Comparison of ENCODE assay signal across 10 mouse cellular contexts in the genomic region with DNA sequence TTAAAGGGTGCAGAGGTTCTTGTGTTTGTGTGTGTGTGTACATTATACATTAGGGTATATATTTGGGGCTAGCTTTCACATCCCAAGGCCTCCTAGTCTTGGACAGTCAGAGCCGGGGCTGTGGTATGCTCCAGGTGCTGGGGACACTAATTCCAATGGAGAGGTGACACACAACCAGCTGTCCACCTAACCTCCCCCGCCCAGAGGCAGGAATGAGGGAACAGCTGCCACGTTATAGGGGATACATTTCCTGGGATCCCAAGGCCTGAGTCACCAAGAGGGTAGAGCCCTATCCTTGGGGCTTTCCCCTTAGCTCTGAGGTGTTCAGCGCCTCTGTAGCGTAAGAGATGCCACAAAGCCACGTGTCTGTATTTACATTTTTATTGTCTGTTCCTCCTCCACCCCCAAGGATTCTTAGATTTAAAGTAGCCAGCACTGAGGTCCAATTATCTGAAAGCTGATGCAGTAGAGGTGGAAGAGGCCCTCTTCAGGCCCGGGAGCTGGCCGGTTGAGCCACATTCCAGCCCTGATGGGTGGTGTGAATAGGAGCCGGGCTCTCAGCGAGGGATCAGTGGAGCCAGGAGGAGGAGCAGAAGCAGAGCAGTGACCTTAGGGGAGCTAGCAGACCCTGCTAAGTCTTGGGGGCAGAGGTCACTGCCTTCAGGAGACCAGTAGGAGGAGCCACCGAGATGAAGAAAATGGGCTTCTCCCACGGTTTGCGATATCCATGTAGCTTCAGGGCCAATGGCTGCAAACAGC. TPM values are rescaled to one million over a fixed set of nuclear protein-coding genes. Genes with fewer than 3 reads are reported as not detected.
A peak's percentile ranks its signal among the peaks of the same experiment; 100 is the strongest.
DNase-seq lines count a peak whose midpoint lies in the region; ATAC-seq lines count a peak whose summit lies in the region.
"Had no signal": no experiment of that assay in that cellular context is flagged by ENCODE, and none has a peak within 500 bp of the region (broad histone marks: within the 10 kb centered on the region; RNA-seq: fewer than 3 reads in every experiment).

No protein-coding gene starts in this region.

- H3K27me3 ChIP-seq in hindbrain, embryonic 10.5 days (ENCODE audit: insufficient read depth, poor library complexity, severe bottlenecking): peaks cover 42% of the 10 kb centered on the region
- H3K27me3 ChIP-seq in hindbrain, embryonic 16.5 days (replicated peaks; ENCODE audit: control insufficient read depth, insufficient read depth, low read length): peaks cover 10% of the 10 kb centered on the region
- H3K27me3 ChIP-seq in embryonic facial prominence, embryonic 13.5 days: peaks cover 36% of the 10 kb centered on the region
- H3K27me3 ChIP-seq in limb, embryonic 12.5 days: peaks cover 38% of the 10 kb centered on the region
- peaks cover 18% of the 10 kb centered on the region for H3K27me3 ChIP-seq in neural tube, embryonic 11.5 days (ENCODE audit: control insufficient read depth, insufficient read depth, low read length)

- ATAC-seq in hindbrain, embryonic 16.5 days: no peak
- ATAC-seq in embryonic facial prominence, embryonic 13.5 days (ENCODE audit: insufficient number of reproducible peaks, insufficient read depth, low FRiP score, low TSS enrichment, low read depth): no peak
- ATAC-seq in limb, embryonic 12.5 days (ENCODE audit: insufficient number of reproducible peaks, insufficient read depth, low FRiP score, low TSS enrichment, low read depth): no peak
- no peak for ATAC-seq in neural tube, embryonic 11.5 days (ENCODE audit: insufficient read depth, low FRiP score, low TSS enrichment)

- H3K9me3 ChIP-seq in hindbrain, embryonic 10.5 days: no peaks in the 10 kb centered on the region
- no peaks in the 10 kb centered on the region for H3K9me3 ChIP-seq in hindbrain, embryonic 16.5 days (ENCODE audit: control insufficient read depth, low read length)
- no peaks in the 10 kb centered on the region for H3K9me3 ChIP-seq in embryonic facial prominence, embryonic 13.5 days
- H3K9me3 ChIP-seq in limb, embryonic 12.5 days: no peaks in the 10 kb centered on the region
- H3K9me3 ChIP-seq in neural tube, embryonic 11.5 days (ENCODE audit: control insufficient read depth, low read length): no peaks in the 10 kb centered on the region
- H3K9me3 ChIP-seq: heart, embryonic 15.5 days had no signal

- no peak overlapping the region for H3K4me2 ChIP-seq in hindbrain, embryonic 16.5 days (ENCODE audit: low read length)
- H3K4me2 ChIP-seq in embryonic facial prominence, embryonic 13.5 days: peak overlapping the region; percentile 9; the same call in 1 of the 2 replicates
- no peak overlapping the region for H3K4me2 ChIP-seq in limb, embryonic 12.5 days
- no peak overlapping the region for H3K4me2 ChIP-seq in neural tube, embryonic 11.5 days (ENCODE audit: low read depth)
- H3K4me2 ChIP-seq: heart, embryonic 15.5 days had no signal

- peak overlapping the region; percentile 70 for H3K27ac ChIP-seq in hindbrain, embryonic 10.5 days
- H3K27ac ChIP-seq in hindbrain, embryonic 16.5 days (ENCODE audit: low read depth, low read length): no peak overlapping the region
- peak overlapping the region; percentile 39; the same call in 1 of the 2 replicates for H3K27ac ChIP-seq in embryonic facial prominence, embryonic 13.5 days
- H3K27ac ChIP-seq in limb, embryonic 12.5 days: 0 out of 2 replicates have a peak overlapping the region, but pooled peaks have one; percentile 25
- H3K27ac ChIP-seq in neural tube, embryonic 11.5 days (ENCODE audit: low read depth, low read length): no peak overlapping the region
- H3K27ac ChIP-seq: heart, embryonic 15.5 days had no signal

- peak overlapping the region; percentile 6; the same call in 1 of the 2 replicates for H3K4me3 ChIP-seq in hindbrain, embryonic 10.5 days
- no peak overlapping the region for H3K4me3 ChIP-seq in hindbrain, embryonic 16.5 days (ENCODE audit: low read length)
- H3K4me3 ChIP-seq in embryonic facial prominence, embryonic 13.5 days: no peak overlapping the region
- H3K4me3 ChIP-seq in limb, embryonic 12.5 days (replicated peaks): no peak overlapping the region
- H3K4me3 ChIP-seq in neural tube, embryonic 11.5 days (ENCODE audit: low read depth, low read length): no peak overlapping the region
- H3K4me3 ChIP-seq: heart, embryonic 15.5 days had no signal

- H3K9ac ChIP-seq in hindbrain, embryonic 16.5 days (ENCODE audit: low read depth, low read length): no peak overlapping the region
- H3K9ac ChIP-seq in embryonic facial prominence, embryonic 13.5 days: no peak overlapping the region
- no peak overlapping the region for H3K9ac ChIP-seq in limb, embryonic 12.5 days (replicated peaks)
- no peak overlapping the region for H3K9ac ChIP-seq in neural tube, embryonic 11.5 days (ENCODE audit: low read length)
- H3K9ac ChIP-seq: heart, embryonic 15.5 days had no signal

- peaks cover 73% of the 10 kb centered on the region for H3K4me1 ChIP-seq in hindbrain, embryonic 10.5 days (replicated peaks)
- peaks cover 12% of the 10 kb centered on the region for H3K4me1 ChIP-seq in hindbrain, embryonic 16.5 days (ENCODE audit: control insufficient read depth, insufficient read depth, low read depth, low read length)
- peaks cover 38% of the 10 kb centered on the region for H3K4me1 ChIP-seq in embryonic facial prominence, embryonic 13.5 days
- H3K4me1 ChIP-seq in limb, embryonic 12.5 days (replicated peaks): peaks cover 35% of the 10 kb centered on the region
- no peaks in the 10 kb centered on the region for H3K4me1 ChIP-seq in neural tube, embryonic 11.5 days (ENCODE audit: control insufficient read depth, insufficient read depth, low read length)

- DNase-seq in hindbrain, embryonic 10.5 days (ENCODE audit: low spot score): peak; percentile 62
- DNase-seq in neural tube, embryonic 11.5 days (ENCODE audit: low spot score): peak; percentile 10
- DNase-seq in layer of hippocampus, postnatal 14 days (ENCODE audit: low spot score in 2 of 2): no peak
- no peak for DNase-seq in MN1 (ENCODE audit: low spot score)
- DNase-seq in spleen, postnatal 10 days (ENCODE audit: low spot score in 2 of 2): no peak
- DNase-seq: cerebellum, adult 11 months had no signal

- 0 out of 2 replicates have a peak, but pooled peaks cover 2% of the 10 kb centered on the region for H3K36me3 ChIP-seq in hindbrain, embryonic 10.5 days
- no peaks in the 10 kb centered on the region for H3K36me3 ChIP-seq in hindbrain, embryonic 16.5 days (ENCODE audit: control insufficient read depth, insufficient read depth, low read length)
- H3K36me3 ChIP-seq in embryonic facial prominence, embryonic 13.5 days: no peaks in the 10 kb centered on the region
- 0 out of 2 replicates have a peak, but pooled peaks cover 3% of the 10 kb centered on the region for H3K36me3 ChIP-seq in limb, embryonic 12.5 days
- no peaks in the 10 kb centered on the region for H3K36me3 ChIP-seq in neural tube, embryonic 11.5 days (ENCODE audit: control insufficient read depth, insufficient read depth, low read length)
- H3K36me3 ChIP-seq: heart, embryonic 15.5 days had no signal

- 13% methylated on average over 13 of the region's 13 CpGs for WGBS in hindbrain, embryonic 10.5 days
- 21% methylated on average over 13 of the region's 13 CpGs for WGBS in hindbrain, embryonic 16.5 days
- 12% methylated on average over 13 of the region's 13 CpGs for WGBS in embryonic facial prominence, embryonic 13.5 days
- 23% methylated on average over 13 of the region's 13 CpGs for WGBS in limb, embryonic 12.5 days
- whole genome bisulfite sequencing in neural tube, embryonic 11.5 days: 16% methylated on average over 13 of the region's 13 CpGs

RNA-seq across cellular contexts. Expression of gene Prss8, which starts 2.5 kb away (rescaled TPM):
- polyA plus RNA-seq in hindbrain, embryonic 10.5 days (2016; fragmentation: Nextera tagmentation; extraction: Ambion mirVana): 5.3 and 9.7 TPM in 2 replicates
- 0.50 TPM in 2 replicates for polyA plus RNA-seq in hindbrain, embryonic 16.5 days (2015; fragmentation: Nextera tagmentation; extraction: Ambion mirVana)
- 8.7 and 14.0 TPM in 2 replicates for polyA plus RNA-seq in embryonic facial prominence, embryonic 13.5 days (2015; fragmentation: Nextera tagmentation; extraction: Ambion mirVana)
- 5.0 TPM in 2 replicates for polyA plus RNA-seq in limb, embryonic 12.5 days (2016; fragmentation: Nextera tagmentation; extraction: Ambion mirVana)
- polyA plus RNA-seq in neural tube, embryonic 11.5 days (2014; fragmentation: Nextera tagmentation; extraction: Ambion mirVana): 1.6 and 2.0 TPM in 2 replicates
- total RNA-seq in layer of hippocampus, postnatal 14 days (2021): under 1 TPM in 1 of 2 experiments, not detected in 1; 0.60 TPM

RNA-seq across cellular contexts. Expression of gene Prss36, which starts 14.1 kb away (rescaled TPM):
- polyA plus RNA-seq in hindbrain, embryonic 10.5 days (2016; fragmentation: Nextera tagmentation; extraction: Ambion mirVana): 10.4 and 11.6 TPM in 2 replicates
- 14.3 and 14.9 TPM in 2 replicates for polyA plus RNA-seq in hindbrain, embryonic 16.5 days (2015; fragmentation: Nextera tagmentation; extraction: Ambion mirVana)
- polyA plus RNA-seq in embryonic facial prominence, embryonic 13.5 days (2015; fragmentation: Nextera tagmentation; extraction: Ambion mirVana): 10.5 and 10.6 TPM in 2 replicates
- polyA plus RNA-seq in limb, embryonic 12.5 days (2016; fragmentation: Nextera tagmentation; extraction: Ambion mirVana): 9.6 and 10.7 TPM in 2 replicates
- 11.6 and 11.7 TPM in 2 replicates for polyA plus RNA-seq in neural tube, embryonic 11.5 days (2014; fragmentation: Nextera tagmentation; extraction: Ambion mirVana)
- total RNA-seq in layer of hippocampus, postnatal 14 days (2021): 10 to 100 TPM; 12.2 to 12.4 TPM

RNA-seq across cellular contexts. Expression of gene Kat8, which starts 20.1 kb away (rescaled TPM):
- polyA plus RNA-seq in hindbrain, embryonic 10.5 days (2016; fragmentation: Nextera tagmentation; extraction: Ambion mirVana): 50.4 TPM in 2 replicates
- 42.1 and 42.3 TPM in 2 replicates for polyA plus RNA-seq in hindbrain, embryonic 16.5 days (2015; fragmentation: Nextera tagmentation; extraction: Ambion mirVana)
- 45.6 and 52.3 TPM in 2 replicates for polyA plus RNA-seq in embryonic facial prominence, embryonic 13.5 days (2015; fragmentation: Nextera tagmentation; extraction: Ambion mirVana)
- 50.9 and 51.3 TPM in 2 replicates for polyA plus RNA-seq in limb, embryonic 12.5 days (2016; fragmentation: Nextera tagmentation; extraction: Ambion mirVana)
- 52.3 and 56.6 TPM in 2 replicates for polyA plus RNA-seq in neural tube, embryonic 11.5 days (2014; fragmentation: Nextera tagmentation; extraction: Ambion mirVana)
- total RNA-seq in layer of hippocampus, postnatal 14 days (2021): 10 to 100 TPM; 24.0 to 30.0 TPM

RNA-seq across cellular contexts. Expression of gene Bckdk, which starts 28.6 kb away (rescaled TPM):
- 115 and 123 TPM in 2 replicates for polyA plus RNA-seq in hindbrain, embryonic 10.5 days (2016; fragmentation: Nextera tagmentation; extraction: Ambion mirVana)
- polyA plus RNA-seq in hindbrain, embryonic 16.5 days (2015; fragmentation: Nextera tagmentation; extraction: Ambion mirVana): 67.1 and 72.5 TPM in 2 replicates
- 83.2 and 96.8 TPM in 2 replicates for polyA plus RNA-seq in embryonic facial prominence, embryonic 13.5 days (2015; fragmentation: Nextera tagmentation; extraction: Ambion mirVana)
- 83.0 and 90.1 TPM in 2 replicates for polyA plus RNA-seq in limb, embryonic 12.5 days (2016; fragmentation: Nextera tagmentation; extraction: Ambion mirVana)
- 99.7 and 109 TPM in 2 replicates for polyA plus RNA-seq in neural tube, embryonic 11.5 days (2014; fragmentation: Nextera tagmentation; extraction: Ambion mirVana)
- total RNA-seq in layer of hippocampus, postnatal 14 days (2021): 10 to 100 TPM; 38.5 to 48.9 TPM

RNA-seq across cellular contexts. Expression of gene Fus, which starts 34.8 kb away (rescaled TPM):
- 328 and 333 TPM in 2 replicates for polyA plus RNA-seq in hindbrain, embryonic 10.5 days (2016; fragmentation: Nextera tagmentation; extraction: Ambion mirVana)
- polyA plus RNA-seq in hindbrain, embryonic 16.5 days (2015; fragmentation: Nextera tagmentation; extraction: Ambion mirVana): 275 and 318 TPM in 2 replicates
- polyA plus RNA-seq in embryonic facial prominence, embryonic 13.5 days (2015; fragmentation: Nextera tagmentation; extraction: Ambion mirVana): 540 and 577 TPM in 2 replicates
- 597 and 605 TPM in 2 replicates for polyA plus RNA-seq in limb, embryonic 12.5 days (2016; fragmentation: Nextera tagmentation; extraction: Ambion mirVana)
- polyA plus RNA-seq in neural tube, embryonic 11.5 days (2014; fragmentation: Nextera tagmentation; extraction: Ambion mirVana): 48.1 and 51.6 TPM in 2 replicates
- 100 to 1,000 TPM; 328 to 375 TPM for total RNA-seq in layer of hippocampus, postnatal 14 days (2021)

Comparison
In these comparisons a context has a peak if more than half of its experiments do, and no peak if none do; other contexts are left out.
1. H3K27ac ChIP-seq: peak in hindbrain, embryonic 10.5 days (single experiment), embryonic facial prominence, embryonic 13.5 days (single experiment) and limb, embryonic 12.5 days (single experiment); none in hindbrain, embryonic 16.5 days (single experiment) and neural tube, embryonic 11.5 days (single experiment).
2. DNase-seq: peak in hindbrain, embryonic 10.5 days (single experiment) and neural tube, embryonic 11.5 days (single experiment); none in layer of hippocampus, postnatal 14 days (0 of 2), MN1 (single experiment) and spleen, postnatal 10 days (0 of 2).